Mouse (Mus musculus): ENCODE data around the gene Tomm40.

GRCm38 (mm10) chr7:19738771-19739170 is 23.5 kb upstream of the Tomm40 start:
- TF ChIP-seq POLR2A (IDR thresholded peaks at IDR 0.05; ENCODE audit: control insufficient read depth, extremely low read depth, insufficient read depth, low read length, poor library complexity) (no peak), CTCF (IDR thresholded peaks at IDR 0.05; ENCODE audit: borderline replicate concordance, control insufficient read depth, extremely low read depth, insufficient read depth, low read length, poor library complexity) (no peak)

Data from thymus, adult 2 months (tissue).